Mouse (Mus musculus) ES-Bruce4 (cell line): ENCODE results near the gene Selenov.

ENCODE experiments used
- CTCF ChIP-seq: IDR thresholded peaks from one replicate; pipeline ENCODE4 v1.8.1; 2011; ENCODE audit warnings: low read depth, low read length
- POLR2A ChIP-seq: IDR thresholded peaks from one replicate; pipeline ENCODE4 v1.8.1; 2011; ENCODE audit warnings: low read length; ENCODE audit not compliant: insufficient read depth

GRCm38 (mm10) chr7:28311151-28311925 lies 20.4 kb upstream of the Selenov start:
- no peak for TF ChIP-seq CTCF
- TF ChIP-seq POLR2A: no peak
